Mouse (Mus musculus): ENCODE results near the gene Lrrfip1.

- TF ChIP-seq EP300 (IDR thresholded peaks at IDR 0.05; ENCODE audit: low read depth) (no peak), CTCF (IDR thresholded peaks at IDR 0.05; ENCODE audit: low read depth) (peak; percentile 41)
These were observed 109.0 kb downstream of the Lrrfip1 start for GRCm38 (mm10) chr1:91107548-91107947.
